ENCODE assay signal across 8 mouse cellular contexts in genomic region chr2:18031831-18032537, GRCm38 (mm10). TPM values are rescaled to one million over a fixed set of nuclear protein-coding genes. Genes with fewer than 3 reads are reported as not detected.
DNase-seq lines count a peak whose midpoint lies in the region; ATAC-seq and TF ChIP-seq lines count a peak whose summit lies in the region.

No protein-coding gene starts in this region.

- peak overlapping the region; percentile 74 for H3K9ac ChIP-seq in heart, embryonic 15.5 days
- peak overlapping the region; percentile 83 for H3K9ac ChIP-seq in midbrain, embryonic 12.5 days (replicated peaks)

- H3K4me2 ChIP-seq in heart, embryonic 15.5 days: peak overlapping the region; percentile 96
- H3K4me2 ChIP-seq in midbrain, embryonic 12.5 days (replicated peaks): peak overlapping the region; percentile 86

- no peak for ATAC-seq in heart, embryonic 15.5 days (replicated peaks; ENCODE audit: insufficient number of reproducible peaks, insufficient read depth, low FRiP score, low read depth)
- no peak for ATAC-seq in midbrain, embryonic 12.5 days (ENCODE audit: low FRiP score, low read depth)
- no peak for ATAC-seq in megakaryocyte-erythroid progenitor cell, adult 5-6 weeks (replicated peaks; ENCODE audit: low FRiP score, low TSS enrichment, poor library complexity, severe bottlenecking)

- peaks cover 40% of the 10 kb centered on the region for H3K4me1 ChIP-seq in E14TG2a.4 (replicated peaks; ENCODE audit: low read depth, low read length)
- H3K4me1 ChIP-seq in heart, embryonic 15.5 days (replicated peaks): peaks cover 23% of the 10 kb centered on the region
- H3K4me1 ChIP-seq in midbrain, embryonic 12.5 days: peaks cover 58% of the 10 kb centered on the region

- TF ChIP-seq CTCF in E14TG2a.4 (conservative IDR thresholded peaks at IDR 0.05; ENCODE audit: low read length): no peak

- peaks cover 64% of the 10 kb centered on the region for H3K27me3 ChIP-seq in E14TG2a.4 (ENCODE audit: insufficient read depth, low read length)
- no peaks in the 10 kb centered on the region for H3K27me3 ChIP-seq in heart, embryonic 15.5 days
- no peaks in the 10 kb centered on the region for H3K27me3 ChIP-seq in midbrain, embryonic 12.5 days

- no peaks in the 10 kb centered on the region for H3K36me3 ChIP-seq in E14TG2a.4 (ENCODE audit: insufficient read depth, low read length)
- no peaks in the 10 kb centered on the region for H3K36me3 ChIP-seq in heart, embryonic 15.5 days
- no peaks in the 10 kb centered on the region for H3K36me3 ChIP-seq in midbrain, embryonic 12.5 days

- DNase-seq in cerebellum, adult 18-20 months: peak; percentile 21 to 48
- DNase-seq in cerebellum, adult 11 months: no peak
- peak; percentile 93 for DNase-seq in embryo, embryonic 11 days
- DNase-seq in kidney, postnatal 14 days: peak; percentile 75

- WGBS in heart, embryonic 15.5 days: 7% methylated on average over 34 of the region's 34 CpGs
- WGBS in midbrain, embryonic 12.5 days: under 1% methylated on average over 32 of the region's 34 CpGs

- H3K4me3 ChIP-seq in E14TG2a.4 (replicated peaks; ENCODE audit: low read length): peak overlapping the region; percentile 75
- peak overlapping the region; percentile 53 for H3K4me3 ChIP-seq in heart, embryonic 15.5 days
- H3K4me3 ChIP-seq in midbrain, embryonic 12.5 days: peak overlapping the region; percentile 43

- no peak overlapping the region for H3K27ac ChIP-seq in heart, embryonic 15.5 days
- H3K27ac ChIP-seq in midbrain, embryonic 12.5 days (replicated peaks): peak overlapping the region; percentile 86

- no peaks in the 10 kb centered on the region for H3K9me3 ChIP-seq in E14TG2a.4 (ENCODE audit: low read length)
- no peaks in the 10 kb centered on the region for H3K9me3 ChIP-seq in heart, embryonic 15.5 days (replicated peaks)
- no peaks in the 10 kb centered on the region for H3K9me3 ChIP-seq in midbrain, embryonic 12.5 days

RNA-seq across cellular contexts. Expression of gene A930004D18Rik, which starts 5.6 kb away (rescaled TPM):
- 11.6 and 13.2 TPM in 2 replicates for polyA plus RNA-seq in heart, embryonic 15.5 days (2015; fragmentation: Nextera tagmentation; extraction: Ambion mirVana)
- 20.5 and 21.5 TPM in 2 replicates for polyA plus RNA-seq in midbrain, embryonic 12.5 days (2016; fragmentation: Nextera tagmentation; extraction: Ambion mirVana)
- not detected in 2 replicates for total RNA-seq in megakaryocyte-erythroid progenitor cell, adult 5-6 weeks (2014; fragmentation: Nextera tagmentation)
- not detected in 2 replicates for total RNA-seq in megakaryocyte-erythroid progenitor cell, adult 5-6 weeks (2017)

RNA-seq across cellular contexts. Expression of gene Skida1, which starts 16.9 kb away (rescaled TPM):
- 4.8 and 5.3 TPM in 2 replicates for polyA plus RNA-seq in heart, embryonic 15.5 days (2015; fragmentation: Nextera tagmentation; extraction: Ambion mirVana)
- polyA plus RNA-seq in midbrain, embryonic 12.5 days (2016; fragmentation: Nextera tagmentation; extraction: Ambion mirVana): 23.8 and 26.6 TPM in 2 replicates
- not detected in 2 replicates for total RNA-seq in megakaryocyte-erythroid progenitor cell, adult 5-6 weeks (2014; fragmentation: Nextera tagmentation)
- not detected in 2 replicates for total RNA-seq in megakaryocyte-erythroid progenitor cell, adult 5-6 weeks (2017)

RNA-seq across cellular contexts. Expression of gene Mllt10, which starts 23.1 kb away (rescaled TPM):
- 35.1 and 36.0 TPM in 2 replicates for polyA plus RNA-seq in heart, embryonic 15.5 days (2015; fragmentation: Nextera tagmentation; extraction: Ambion mirVana)
- polyA plus RNA-seq in midbrain, embryonic 12.5 days (2016; fragmentation: Nextera tagmentation; extraction: Ambion mirVana): 64.9 and 70.4 TPM in 2 replicates
- total RNA-seq in megakaryocyte-erythroid progenitor cell, adult 5-6 weeks (2014; fragmentation: Nextera tagmentation): 124 and 133 TPM in 2 replicates
- 71.4 and 79.9 TPM in 2 replicates for total RNA-seq in megakaryocyte-erythroid progenitor cell, adult 5-6 weeks (2017)

RNA-seq across cellular contexts. Expression of gene H2al2a, which starts 35.2 kb away (rescaled TPM):
- polyA plus RNA-seq in heart, embryonic 15.5 days (2015; fragmentation: Nextera tagmentation; extraction: Ambion mirVana): not detected in 2 replicates
- polyA plus RNA-seq in midbrain, embryonic 12.5 days (2016; fragmentation: Nextera tagmentation; extraction: Ambion mirVana): not detected in 2 replicates
- total RNA-seq in megakaryocyte-erythroid progenitor cell, adult 5-6 weeks (2014; fragmentation: Nextera tagmentation): not detected in 2 replicates
- total RNA-seq in megakaryocyte-erythroid progenitor cell, adult 5-6 weeks (2017): not detected in 2 replicates
